Mouse (Mus musculus) heart, embryonic 16.5 days (tissue): ENCODE measurements around the gene Ccser1. TPM values are rescaled to one million over a fixed set of nuclear protein-coding genes. Genes with fewer than 3 reads are reported as not detected.

Experiments
- ATAC-seq: fragments of 200-750 bp; cut with Nextera tagmentation; replicated peaks from 2 replicates; pipeline ENCODE4 v1.8.0; 2017; ENCODE audit warnings: moderate number of reproducible peaks; ENCODE audit not compliant: insufficient read depth, low FRiP score; ENCODE audit errors: extremely low read depth
- H3K27ac ChIP-seq: fragments of 300-500 bp; sonication (generic); 2 replicates; pipeline ENCODE4 v1.5.1; 2014; ENCODE audit warnings: mild to moderate bottlenecking, low read length, control low read depth, moderate library complexity
- H3K27me3 ChIP-seq: fragments of 300-500 bp; sonication (generic); 2 replicates; pipeline ENCODE4 v1.6.1; 2014; ENCODE audit warnings: low read length, mixed read lengths; ENCODE audit not compliant: control insufficient read depth, insufficient read depth
- H3K36me3 ChIP-seq: fragments of 300-500 bp; sonication (generic); 2 replicates; pipeline ENCODE4 v1.6.1; 2014; ENCODE audit not compliant: control insufficient read depth, insufficient read depth
- H3K4me1 ChIP-seq: fragments of 300-500 bp; sonication (generic); 2 replicates; pipeline ENCODE4 v1.6.1; 2014; ENCODE audit warnings: low read length, mixed read lengths; ENCODE audit not compliant: control insufficient read depth, insufficient read depth
- H3K4me2 ChIP-seq: fragments of 300-500 bp; sonication (generic); 2 replicates; pipeline ENCODE4 v1.6.1; 2014; ENCODE audit warnings: low read depth, mild to moderate bottlenecking, control low read depth, low read length
- H3K4me3 ChIP-seq: fragments of 300-500 bp; sonication (generic); 2 replicates; pipeline ENCODE4 v1.5.1; 2014; ENCODE audit warnings: mild to moderate bottlenecking, control low read depth, low read length
- H3K9ac ChIP-seq: fragments of 300-500 bp; sonication (generic); 2 replicates; pipeline ENCODE4 v1.6.1; 2014; ENCODE audit warnings: low read length, control low read depth
- H3K9me3 ChIP-seq: fragments of 300-500 bp; sonication (generic); replicated peaks from 2 replicates; pipeline ENCODE4 v1.6.1; 2016; ENCODE audit warnings: low read length; ENCODE audit not compliant: control insufficient read depth
- WGBS: fragments of 180-500 bp; shearing (Covaris S2); extraction: QIAGEN DNeasy Blood & Tissue Kit; methylation state at CpG from one replicate; pipeline ENCODE4 v1.1.7; 2014; 5-methylcytosine and 5-hydroxymethylcytosine counted together
- polyA plus RNA-seq: library from polyadenylated mRNA; unstranded; fragments of >200 nt; fragmentation: Nextera tagmentation; extraction: Ambion mirVana; gene quantifications from 2 replicates; pipeline ENCODE4 v1.2.1, GENCODE M21; 2015

Ccser1 gene
- polyA plus RNA-seq, 1 experiment from 2014 or later: 1.8 TPM

DNA sequence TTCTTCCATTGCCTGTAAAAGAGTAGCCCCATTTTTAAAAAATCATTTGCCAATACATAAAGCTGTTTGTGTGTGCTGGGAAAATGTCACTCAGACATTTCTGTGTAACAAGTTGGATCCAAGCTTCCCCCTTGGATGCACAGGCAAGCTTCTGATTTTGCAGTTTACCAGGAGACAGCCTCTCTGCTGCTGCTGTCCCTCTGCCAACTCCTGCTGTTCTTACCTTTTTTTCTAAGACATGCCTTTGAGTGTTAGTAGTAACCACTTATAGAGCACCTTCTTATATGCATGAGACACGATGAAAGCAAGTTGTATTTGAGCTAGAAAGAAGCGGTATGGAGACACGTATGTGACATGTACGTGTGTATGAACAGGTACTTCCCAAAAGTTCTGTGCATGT lies 120.3 kb downstream of the Ccser1 start:
- Histone ChIP-seq H3K27me3 (no peaks in the 10 kb centered on the region), H3K4me1 (no peaks in the 10 kb centered on the region), H3K4me3 (no peak overlapping the region), H3K36me3 (no peaks in the 10 kb centered on the region), H3K4me2 (no peak overlapping the region), H3K9me3 (no peaks in the 10 kb centered on the region), H3K27ac (no peak overlapping the region), H3K9ac (no peak overlapping the region)
- WGBS: 84% methylated on average over 4 of the region's 4 CpGs
- no peak for ATAC-seq

GRCm38 (mm10) chr6:61300975-61301374 lies 120.9 kb downstream of the Ccser1 start:
- ATAC-seq: no peak
- H3K9ac ChIP-seq: no peak overlapping the region

GRCm38 (mm10) chr6:61301631-61302030 lies 121.5 kb downstream of the Ccser1 start:
- ATAC-seq: no peak
- WGBS: 40% methylated on average over 2 of the region's 2 CpGs
- no peaks in the 10 kb centered on the region for H3K9me3 ChIP-seq
- H3K27me3 ChIP-seq: no peaks in the 10 kb centered on the region
- no peaks in the 10 kb centered on the region for H3K4me1 ChIP-seq
- H3K9ac ChIP-seq: no peak overlapping the region
- no peaks in the 10 kb centered on the region for H3K36me3 ChIP-seq
- H3K4me2 ChIP-seq: no peak overlapping the region
- H3K4me3 ChIP-seq: no peak overlapping the region
- H3K27ac ChIP-seq: no peak overlapping the region

More at GRCm38 (mm10) chr6:61300975-61301374, 120.9 kb downstream of the Ccser1 start:
- H3K36me3 ChIP-seq: no peaks in the 10 kb centered on the region
- 65% methylated on average over 7 of the region's 7 CpGs for WGBS
- H3K4me3 ChIP-seq: no peak overlapping the region
- H3K4me1 ChIP-seq: no peaks in the 10 kb centered on the region
- no peaks in the 10 kb centered on the region for H3K9me3 ChIP-seq
- H3K27me3 ChIP-seq: no peaks in the 10 kb centered on the region
- H3K27ac ChIP-seq: no peak overlapping the region
- no peak overlapping the region for H3K4me2 ChIP-seq

DNA sequence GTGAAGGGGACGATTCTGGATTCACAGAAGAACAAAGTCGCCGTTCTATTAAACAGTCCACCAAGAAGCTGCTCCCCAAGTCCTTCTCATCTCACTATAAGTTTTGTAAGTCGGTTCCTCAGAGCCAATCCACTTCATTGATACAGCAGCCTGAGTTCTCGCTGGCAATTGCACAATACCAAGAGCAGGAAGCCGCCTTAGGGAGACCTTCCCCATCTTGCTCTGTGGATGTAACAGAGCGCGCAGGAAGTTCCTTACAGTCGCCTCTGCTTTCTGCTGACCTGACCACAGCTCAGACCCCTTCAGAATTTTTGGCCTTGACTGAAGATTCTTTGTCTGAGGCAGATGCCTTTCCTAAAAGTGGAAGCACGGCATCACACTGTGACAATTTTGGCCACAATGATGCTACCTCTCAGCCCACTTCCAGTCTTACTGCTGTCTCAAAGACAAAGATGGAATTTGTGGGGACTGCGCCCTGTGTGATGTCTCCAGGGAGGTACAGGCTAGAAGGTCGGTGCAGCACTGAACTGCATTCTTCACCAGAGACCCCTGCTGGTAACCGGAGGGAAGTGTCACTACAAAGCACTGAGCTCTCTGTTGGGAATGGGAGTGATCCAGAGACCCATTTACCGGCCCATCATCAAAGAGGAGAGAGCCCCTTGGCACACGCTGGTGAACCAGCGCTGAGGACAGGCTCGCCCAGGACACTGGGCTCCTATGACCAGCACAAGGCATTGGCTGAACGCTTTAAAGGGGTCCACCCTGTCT lies 131.4 kb downstream of the Ccser1 start:
- ATAC-seq: no peak
- H3K4me2 ChIP-seq: no peak overlapping the region
- WGBS: 79% methylated on average over 18 of the region's 18 CpGs
- H3K9me3 ChIP-seq: no peaks in the 10 kb centered on the region
- no peak overlapping the region for H3K4me3 ChIP-seq
- no peak overlapping the region for H3K27ac ChIP-seq
- H3K36me3 ChIP-seq: no peaks in the 10 kb centered on the region
- no peaks in the 10 kb centered on the region for H3K4me1 ChIP-seq
- H3K27me3 ChIP-seq: no peaks in the 10 kb centered on the region
- no peak overlapping the region for H3K9ac ChIP-seq

DNA sequence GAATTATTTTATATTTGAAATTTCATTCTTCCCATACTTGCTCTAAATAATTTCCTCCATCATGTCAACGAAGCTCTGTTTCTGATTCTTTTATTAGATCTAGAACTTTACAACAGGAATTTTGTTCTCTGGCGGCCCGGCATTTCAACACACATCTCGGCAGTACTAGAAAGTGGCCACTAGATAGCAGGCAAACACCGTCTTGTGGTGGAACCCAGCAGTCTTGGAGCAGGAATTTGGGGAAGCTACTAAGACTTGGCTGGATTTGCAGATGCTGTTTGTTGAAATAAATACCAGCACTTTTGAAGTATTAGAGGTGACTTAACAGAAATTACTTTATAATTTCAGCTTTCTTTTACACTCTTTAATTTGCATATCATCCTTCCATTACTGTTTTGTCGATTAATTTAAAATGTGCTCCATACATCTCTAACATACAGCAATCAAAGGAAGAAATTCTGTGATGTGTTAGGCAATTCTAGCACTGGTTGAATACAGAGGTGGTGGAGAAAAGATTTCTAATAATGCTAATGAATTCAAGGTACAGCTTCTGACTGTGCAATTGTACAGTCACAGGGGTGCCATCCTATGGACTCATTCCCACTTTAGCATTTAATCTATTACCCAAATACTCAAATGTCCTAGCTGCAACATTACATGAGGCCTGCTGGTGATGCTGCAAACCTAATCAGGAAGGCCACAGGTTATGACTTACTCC lies 135.9 kb downstream of the Ccser1 start:
- ATAC-seq: no peak
- Histone ChIP-seq H3K27me3 (no peaks in the 10 kb centered on the region), H3K9me3 (no peaks in the 10 kb centered on the region), H3K4me2 (no peak overlapping the region), H3K4me3 (no peak overlapping the region), H3K36me3 (no peaks in the 10 kb centered on the region), H3K9ac (no peak overlapping the region), H3K27ac (no peak overlapping the region), H3K4me1 (no peaks in the 10 kb centered on the region)
- WGBS: 20% methylated on average over 6 of the region's 6 CpGs

- ATAC-seq: no peak
- H3K27ac ChIP-seq: no peak overlapping the region
- no peaks in the 10 kb centered on the region for H3K9me3 ChIP-seq
- H3K4me2 ChIP-seq: no peak overlapping the region
- H3K36me3 ChIP-seq: no peaks in the 10 kb centered on the region
- 81% methylated on average over 4 of the region's 4 CpGs for WGBS
- H3K9ac ChIP-seq: no peak overlapping the region
- no peak overlapping the region for H3K4me3 ChIP-seq
- H3K27me3 ChIP-seq: no peaks in the 10 kb centered on the region
- no peaks in the 10 kb centered on the region for H3K4me1 ChIP-seq
Measured at GRCm38 (mm10) chr6:61320842-61321241, 140.7 kb downstream of the Ccser1 start.

DNA sequence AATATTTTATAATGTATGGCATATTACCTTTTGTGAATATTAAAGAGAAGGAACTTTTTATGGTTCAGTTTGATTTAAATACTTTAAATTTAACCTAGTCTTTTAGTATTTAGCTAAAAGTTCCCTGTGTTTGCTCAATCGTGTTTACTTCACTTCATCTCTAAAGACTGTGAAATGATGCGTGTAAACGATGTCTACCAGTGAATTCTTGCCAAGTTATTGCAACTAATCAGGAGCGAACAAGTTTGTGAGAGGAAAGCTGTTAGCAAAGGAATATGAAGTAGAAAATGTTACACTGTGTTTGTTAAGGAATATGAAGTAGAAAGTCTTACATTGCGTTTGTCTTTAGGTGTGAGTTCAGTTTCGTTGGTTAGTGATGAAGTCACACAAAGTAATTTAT lies 142.2 kb downstream of the Ccser1 start:
- 84% methylated on average over 6 of the region's 6 CpGs for WGBS
- no peak for ATAC-seq
- no peaks in the 10 kb centered on the region for H3K4me1 ChIP-seq
- H3K36me3 ChIP-seq: no peaks in the 10 kb centered on the region
- H3K4me3 ChIP-seq: no peak overlapping the region
- no peaks in the 10 kb centered on the region for H3K9me3 ChIP-seq
- no peak overlapping the region for H3K4me2 ChIP-seq
- no peak overlapping the region for H3K9ac ChIP-seq
- no peak overlapping the region for H3K27ac ChIP-seq
- H3K27me3 ChIP-seq: no peaks in the 10 kb centered on the region

DNA sequence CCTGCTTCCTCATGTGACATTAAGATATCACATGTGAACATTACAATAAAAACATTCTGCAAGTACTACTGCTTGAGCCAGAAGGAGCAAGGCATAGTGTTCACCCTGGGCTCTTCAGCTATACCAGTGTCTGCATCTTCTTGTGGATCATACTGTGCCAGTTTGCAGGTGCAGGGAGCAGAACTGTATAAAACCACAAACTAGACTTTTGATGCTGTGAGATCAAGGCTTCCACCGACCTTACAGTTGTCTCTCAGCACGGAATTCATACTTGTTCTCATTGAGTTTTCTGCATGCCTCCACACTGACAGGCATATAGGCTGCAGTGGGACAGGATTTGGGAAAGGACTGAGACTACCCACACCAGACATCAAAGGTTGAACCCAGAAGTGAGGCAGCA lies 146.0 kb downstream of the Ccser1 start:
- Histone ChIP-seq H3K9ac (no peak overlapping the region), H3K9me3 (no peaks in the 10 kb centered on the region), H3K27ac (no peak overlapping the region), H3K4me3 (no peak overlapping the region), H3K4me1 (no peaks in the 10 kb centered on the region), H3K27me3 (no peaks in the 10 kb centered on the region), H3K36me3 (no peaks in the 10 kb centered on the region), H3K4me2 (no peak overlapping the region)
- 74% methylated on average over 2 of the region's 2 CpGs for WGBS
- ATAC-seq: peak; percentile 45; the same call in 1 of the 2 replicates

GRCm38 (mm10) chr6:61328981-61329380 lies 148.9 kb downstream of the Ccser1 start:
- Histone ChIP-seq H3K36me3 (no peaks in the 10 kb centered on the region), H3K9ac (no peak overlapping the region), H3K27ac (no peak overlapping the region), H3K27me3 (no peaks in the 10 kb centered on the region), H3K4me2 (no peak overlapping the region), H3K4me1 (no peaks in the 10 kb centered on the region), H3K4me3 (no peak overlapping the region), H3K9me3 (no peaks in the 10 kb centered on the region)
- no peak for ATAC-seq
